Mouse (Mus musculus) bone marrow, adult 2 months (tissue): ENCODE results near the gene Etnk1. TPM values are rescaled to one million over a fixed set of nuclear protein-coding genes. Genes with fewer than 3 reads are reported as not detected.

Source experiments
- H3K27ac ChIP-seq: fragments of 200-500 bp; 2 replicates; pipeline ENCODE4 v1.5.1; 2012; ENCODE audit warnings: low read depth, mild to moderate bottlenecking, control low read depth, inconsistent platforms, low read length; ENCODE audit not compliant: control insufficient read depth, poor library complexity, insufficient read depth
- H3K4me1 ChIP-seq: fragments of 200-500 bp; 2 replicates; pipeline ENCODE4 v1.6.1; 2011; ENCODE audit warnings: low read length; ENCODE audit not compliant: control insufficient read depth, insufficient read depth
- H3K4me3 ChIP-seq: fragments of 200-500 bp; replicated peaks from 2 replicates; pipeline ENCODE3; 2011; ENCODE audit warnings: mild to moderate bottlenecking, low read depth, low read length, control low read depth; ENCODE audit not compliant: control insufficient read depth
- CTCF ChIP-seq: fragments of 200-500 bp; IDR thresholded peaks from 2 replicates; pipeline ENCODE4 v1.5.1; 2011; ENCODE audit warnings: low read length, control low read depth; ENCODE audit not compliant: control insufficient read depth, insufficient read depth
- POLR2A ChIP-seq: fragments of 200-500 bp; IDR thresholded peaks from 2 replicates; pipeline ENCODE4 v1.6.1; 2011; ENCODE audit warnings: low read depth, mild to moderate bottlenecking, control low read depth, low read length, borderline replicate concordance; ENCODE audit not compliant: control insufficient read depth
- WGBS: fragments of 180-500 bp; shearing (Covaris S2); methylation state at CpG from one replicate; pipeline ENCODE4 v1.1.7; 2018; 5-methylcytosine and 5-hydroxymethylcytosine counted together
- polyA plus RNA-seq: library from polyadenylated mRNA; stranded (reverse); fragments of >200 nt; gene quantifications from 2 replicates; pipeline ENCODE4 v1.2.4, GENCODE M21; 2011; ENCODE audit warnings: low replicate concordance; ENCODE audit not compliant: missing spikeins, insufficient read depth, insufficient read length

The Etnk1 gene
- polyA plus RNA-seq, 1 experiment, result 19.8 TPM

- 40% methylated on average over 14 of the region's 14 CpGs for WGBS
- Histone ChIP-seq H3K27ac (no peak overlapping the region), H3K4me3 (no peak overlapping the region), H3K4me1 (no peaks in the 10 kb centered on the region)
- TF ChIP-seq POLR2A, result no peak
- TF ChIP-seq CTCF, result no peak
Observed at GRCm38 (mm10) chr6:143180511-143180910, 13.5 kb downstream of the Etnk1 start.

- H3K4me1 ChIP-seq, result no peaks in the 10 kb centered on the region
- H3K27ac ChIP-seq, result no peak overlapping the region
- 90% methylated on average over 3 of the region's 3 CpGs for WGBS
- no peak overlapping the region for H3K4me3 ChIP-seq
- TF ChIP-seq CTCF (no peak), POLR2A (no peak)
Observed at GRCm38 (mm10) chr6:143184099-143184498, 17.1 kb downstream of the Etnk1 start.

GRCm38 (mm10) chr6:143184745-143185144, 17.7 kb downstream of the Etnk1 start:
- Histone ChIP-seq H3K27ac (no peak overlapping the region), H3K4me1 (no peaks in the 10 kb centered on the region), H3K4me3 (no peak overlapping the region)
- WGBS, result 70% methylated on average over 5 of the region's 5 CpGs
- TF ChIP-seq POLR2A, result no peak
- TF ChIP-seq CTCF, result no peak

GRCm38 (mm10) chr6:143190838-143191476, 23.9 kb downstream of the Etnk1 start:
- 88% methylated on average over 7 of the region's 7 CpGs for WGBS
- Histone ChIP-seq H3K4me1 (no peaks in the 10 kb centered on the region), H3K27ac (no peak overlapping the region), H3K4me3 (no peak overlapping the region)
- TF ChIP-seq POLR2A, result no peak
- TF ChIP-seq CTCF, result no peak

GRCm38 (mm10) chr6:143191477-143192098, 24.6 kb downstream of the Etnk1 start:
- no peak overlapping the region for H3K27ac ChIP-seq
- H3K4me3 ChIP-seq, result no peak overlapping the region
- TF ChIP-seq POLR2A, result no peak
- TF ChIP-seq CTCF, result no peak
- H3K4me1 ChIP-seq, result no peaks in the 10 kb centered on the region
- 79% methylated on average over 9 of the region's 9 CpGs for WGBS

- no peak for TF ChIP-seq POLR2A
- TF ChIP-seq CTCF, result no peak
- H3K4me1 ChIP-seq, result no peaks in the 10 kb centered on the region
- no peak overlapping the region for H3K27ac ChIP-seq
- H3K4me3 ChIP-seq, result no peak overlapping the region
- WGBS, result 90% methylated on average over 8 of the region's 8 CpGs
Observed at GRCm38 (mm10) chr6:143192709-143193108, 25.7 kb downstream of the Etnk1 start.

- H3K4me1 ChIP-seq, result no peaks in the 10 kb centered on the region; the same call in 1 of the 2 replicates
- H3K27ac ChIP-seq, result no peak overlapping the region
- no peak overlapping the region for H3K4me3 ChIP-seq
- 93% methylated on average over 10 of the region's 10 CpGs for WGBS
- TF ChIP-seq CTCF (no peak), POLR2A (no peak)
Observed at GRCm38 (mm10) chr6:143193166-143193565, 26.1 kb downstream of the Etnk1 start.

- H3K4me1 ChIP-seq, result no peaks in the 10 kb centered on the region; the same call in 1 of the 2 replicates
- H3K4me3 ChIP-seq, result no peak overlapping the region
- WGBS, result 94% methylated on average over 6 of the region's 6 CpGs
- no peak for TF ChIP-seq CTCF
- TF ChIP-seq POLR2A, result no peak
- no peak overlapping the region for H3K27ac ChIP-seq
Observed at GRCm38 (mm10) chr6:143193641-143194040, 26.6 kb downstream of the Etnk1 start.
